Mouse (Mus musculus) brain, embryonic 14.5 days (tissue): ENCODE measurements around the gene Myo1b.

ENCODE experiments used
- CTCF ChIP-seq: fragments of 200-500 bp; IDR thresholded peaks from 2 replicates; pipeline ENCODE4 v1.5.1; 2012; ENCODE audit warnings: inconsistent platforms, mild to moderate bottlenecking, moderate library complexity, borderline replicate concordance; ENCODE audit not compliant: insufficient read depth, insufficient read length; ENCODE audit errors: extremely low read depth
- POLR2A ChIP-seq: fragments of 200-500 bp; IDR thresholded peaks from 2 replicates; pipeline ENCODE4 v1.6.1; 2012; ENCODE audit warnings: mild to moderate bottlenecking, inconsistent platforms, borderline replicate concordance; ENCODE audit not compliant: poor library complexity, insufficient read depth, insufficient read length, severe bottlenecking; ENCODE audit errors: extremely low read depth

- TF ChIP-seq POLR2A: no peak
- TF ChIP-seq CTCF: no peak
Measured at GRCm38 (mm10) chr1:51916276-51916675, 405 bp upstream of the Myo1b start.
